Mouse (Mus musculus): Measurements from ENCODE around the gene Zfp575. TPM values are rescaled to one million over a fixed set of nuclear protein-coding genes. Genes with fewer than 3 reads are reported as not detected.

The Zfp575 gene
- polyA plus RNA-seq, 1 experiment from 2014 or later: 3.5 TPM

DNA sequence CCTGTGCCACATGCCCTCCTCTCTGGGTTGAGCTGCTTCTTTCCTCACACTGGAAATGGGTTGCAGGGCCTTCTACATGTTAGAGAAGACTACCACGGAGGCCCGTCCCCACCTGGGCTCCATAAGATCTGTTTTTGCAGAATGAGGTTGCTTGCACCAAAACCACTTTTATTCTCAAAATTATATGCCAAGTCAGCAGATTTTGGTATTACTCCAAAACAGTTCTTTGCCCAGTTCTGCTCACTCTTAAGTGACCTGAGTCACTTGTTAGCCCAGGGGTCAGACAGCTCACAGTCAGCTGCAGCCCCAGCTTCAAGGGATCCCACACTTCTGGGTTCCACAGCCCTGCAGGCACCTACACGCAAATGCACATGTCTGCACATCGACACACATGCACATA, 26.0 kb downstream of the Zfp575 start:
- WGBS: 87% methylated on average over 4 of the region's 4 CpGs
- ATAC-seq (ENCODE audit: insufficient read depth, low FRiP score): no peak

DNA sequence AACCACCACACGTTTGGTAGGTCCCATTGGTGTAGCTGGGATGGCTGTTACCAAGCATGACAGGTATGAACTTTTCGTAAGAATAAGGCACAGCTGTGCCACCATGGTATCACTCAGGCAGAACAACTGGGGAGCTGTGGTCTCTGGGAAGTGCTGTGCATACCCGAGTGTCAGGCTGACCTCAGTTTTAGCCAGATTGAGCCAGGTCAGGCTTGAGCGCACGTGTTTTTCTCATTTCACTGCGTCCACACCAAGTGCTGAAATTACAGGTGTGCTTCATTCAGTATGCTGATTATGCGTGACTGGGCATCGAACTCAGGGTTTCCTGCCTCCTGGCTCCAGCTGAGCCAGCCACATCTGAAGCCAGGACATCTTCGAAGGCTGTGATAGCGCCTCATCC, 31.7 kb downstream of the Zfp575 start:
- 0 out of 2 replicates have a peak, but pooled peaks cover 15% of the 10 kb centered on the region for H3K36me3 ChIP-seq (ENCODE audit: control insufficient read depth, insufficient read depth, low read length)
- no peak overlapping the region for H3K4me3 ChIP-seq (replicated peaks; ENCODE audit: low read length)
- no peak overlapping the region for H3K9ac ChIP-seq (ENCODE audit: low read length)
- no peaks in the 10 kb centered on the region for H3K9me3 ChIP-seq (replicated peaks; ENCODE audit: control insufficient read depth, low read length)
- no peak overlapping the region for H3K4me2 ChIP-seq (ENCODE audit: low read depth, low read length)
- H3K4me1 ChIP-seq (ENCODE audit: control insufficient read depth, insufficient read depth, low read length): no peaks in the 10 kb centered on the region
- H3K27me3 ChIP-seq (ENCODE audit: control insufficient read depth, insufficient read depth, low read length): no peaks in the 10 kb centered on the region
- ATAC-seq (ENCODE audit: insufficient read depth, low FRiP score): no peak
- WGBS: 92% methylated on average over 10 of the region's 10 CpGs
- H3K27ac ChIP-seq (ENCODE audit: low read length): no peak overlapping the region

More for the DNA sequence above, 26.0 kb downstream of the Zfp575 start:
- H3K4me2 ChIP-seq (ENCODE audit: low read depth, low read length): no peak overlapping the region
- no peak overlapping the region for H3K4me3 ChIP-seq (replicated peaks; ENCODE audit: low read length)
- no peaks in the 10 kb centered on the region; the same call in 1 of the 2 replicates for H3K36me3 ChIP-seq (ENCODE audit: control insufficient read depth, insufficient read depth, low read length)
- H3K9me3 ChIP-seq (replicated peaks; ENCODE audit: control insufficient read depth, low read length): no peaks in the 10 kb centered on the region
- no peaks in the 10 kb centered on the region; the same call in 1 of the 2 replicates for H3K4me1 ChIP-seq (ENCODE audit: control insufficient read depth, insufficient read depth, low read length)
- no peaks in the 10 kb centered on the region for H3K27me3 ChIP-seq (ENCODE audit: control insufficient read depth, insufficient read depth, low read length)
- H3K27ac ChIP-seq (ENCODE audit: low read length): peak overlapping the region; percentile 69
- no peak overlapping the region for H3K9ac ChIP-seq (ENCODE audit: low read length)

DNA sequence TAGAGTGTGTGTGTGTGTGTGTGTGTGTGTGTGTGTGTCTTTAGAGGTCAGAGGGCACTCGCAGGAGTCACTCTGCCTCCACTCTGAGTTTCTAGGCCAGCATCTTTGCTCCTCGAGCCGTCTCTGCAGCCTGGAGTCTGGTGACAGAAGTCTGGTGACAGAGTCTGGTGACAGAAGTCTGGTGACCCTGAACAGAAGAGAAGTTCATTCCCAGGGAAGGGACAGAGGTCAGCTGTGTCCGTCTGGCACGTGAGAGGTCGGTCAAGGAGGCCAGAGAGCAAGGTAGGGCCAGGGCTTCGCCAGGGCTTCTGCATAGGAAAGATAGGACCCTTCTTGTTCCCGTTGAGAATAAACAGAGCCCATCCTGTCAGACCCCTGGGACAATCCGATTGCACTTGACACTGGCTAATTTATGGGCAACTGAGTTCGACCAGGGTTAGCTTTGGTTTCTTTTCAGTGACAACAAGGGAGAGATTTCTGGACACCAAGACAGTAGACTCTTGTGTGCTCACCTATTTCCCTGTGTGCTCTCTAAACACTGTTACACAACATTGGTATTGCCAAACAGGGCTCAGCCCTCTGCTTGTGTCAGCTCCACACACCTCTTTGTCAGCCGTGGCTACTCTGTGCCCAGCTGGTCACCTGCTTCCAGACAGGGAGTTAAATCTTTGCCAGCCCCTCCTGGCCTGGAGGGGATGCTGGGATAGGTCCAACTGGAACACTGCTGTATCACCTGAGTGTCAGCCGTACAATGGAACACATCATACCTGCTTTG, 35.3 kb downstream of the Zfp575 start:
- Histone ChIP-seq H3K36me3 (ENCODE audit: control insufficient read depth, insufficient read depth, low read length) (peaks cover 17% of the 10 kb centered on the region; the same call in 1 of the 2 replicates), H3K4me3 (replicated peaks; ENCODE audit: low read length) (no peak overlapping the region), H3K4me2 (ENCODE audit: low read depth, low read length) (no peak overlapping the region), H3K27ac (ENCODE audit: low read length) (no peak overlapping the region), H3K27me3 (ENCODE audit: control insufficient read depth, insufficient read depth, low read length) (no peaks in the 10 kb centered on the region), H3K4me1 (ENCODE audit: control insufficient read depth, insufficient read depth, low read length) (peaks cover 8% of the 10 kb centered on the region), H3K9ac (ENCODE audit: low read length) (no peak overlapping the region), H3K9me3 (replicated peaks; ENCODE audit: control insufficient read depth, low read length) (no peaks in the 10 kb centered on the region)
- ATAC-seq (ENCODE audit: insufficient read depth, low FRiP score): no peak
- WGBS: 86% methylated on average over 12 of the region's 12 CpGs

DNA sequence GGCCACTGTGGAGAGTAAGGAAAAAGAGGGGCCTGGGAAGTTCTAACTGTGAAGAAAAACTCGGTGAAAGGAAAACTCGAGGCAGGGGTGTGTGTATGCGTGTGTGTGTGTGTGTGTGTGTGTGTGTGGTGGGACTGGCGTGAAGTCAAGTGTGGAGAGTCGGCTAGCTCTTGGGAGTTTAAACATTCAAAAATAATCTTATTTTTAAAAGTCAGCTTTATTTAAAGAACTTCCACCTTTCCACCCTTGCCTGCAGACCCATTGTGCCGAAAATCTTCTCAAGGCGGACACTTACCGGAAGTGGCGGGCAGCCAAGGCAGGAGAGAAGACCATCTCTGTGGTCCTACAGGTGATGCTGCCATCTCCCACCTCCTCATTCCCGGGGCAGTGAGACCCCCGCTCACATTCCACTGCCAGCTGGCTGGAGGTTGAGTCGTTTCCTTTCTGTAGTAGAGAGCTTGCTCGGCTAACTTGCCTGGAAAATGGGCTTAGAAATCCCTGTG, 39.9 kb downstream of the Zfp575 start:
- H3K27ac ChIP-seq (ENCODE audit: low read length): peak overlapping the region; percentile 83
- H3K9ac ChIP-seq (ENCODE audit: low read length): peak overlapping the region; percentile 92
- peaks cover 15% of the 10 kb centered on the region for H3K4me1 ChIP-seq (ENCODE audit: control insufficient read depth, insufficient read depth, low read length)
- peak overlapping the region; percentile 89 for H3K4me3 ChIP-seq (replicated peaks; ENCODE audit: low read length)
- WGBS: 23% methylated on average over 13 of the region's 13 CpGs
- H3K36me3 ChIP-seq (ENCODE audit: control insufficient read depth, insufficient read depth, low read length): peaks cover 10% of the 10 kb centered on the region; the same call in 1 of the 2 replicates
- H3K4me2 ChIP-seq (ENCODE audit: low read depth, low read length): peak overlapping the region; percentile 73
- no peak for ATAC-seq (ENCODE audit: insufficient read depth, low FRiP score)
- no peaks in the 10 kb centered on the region for H3K9me3 ChIP-seq (replicated peaks; ENCODE audit: control insufficient read depth, low read length)
- no peaks in the 10 kb centered on the region for H3K27me3 ChIP-seq (ENCODE audit: control insufficient read depth, insufficient read depth, low read length)

DNA sequence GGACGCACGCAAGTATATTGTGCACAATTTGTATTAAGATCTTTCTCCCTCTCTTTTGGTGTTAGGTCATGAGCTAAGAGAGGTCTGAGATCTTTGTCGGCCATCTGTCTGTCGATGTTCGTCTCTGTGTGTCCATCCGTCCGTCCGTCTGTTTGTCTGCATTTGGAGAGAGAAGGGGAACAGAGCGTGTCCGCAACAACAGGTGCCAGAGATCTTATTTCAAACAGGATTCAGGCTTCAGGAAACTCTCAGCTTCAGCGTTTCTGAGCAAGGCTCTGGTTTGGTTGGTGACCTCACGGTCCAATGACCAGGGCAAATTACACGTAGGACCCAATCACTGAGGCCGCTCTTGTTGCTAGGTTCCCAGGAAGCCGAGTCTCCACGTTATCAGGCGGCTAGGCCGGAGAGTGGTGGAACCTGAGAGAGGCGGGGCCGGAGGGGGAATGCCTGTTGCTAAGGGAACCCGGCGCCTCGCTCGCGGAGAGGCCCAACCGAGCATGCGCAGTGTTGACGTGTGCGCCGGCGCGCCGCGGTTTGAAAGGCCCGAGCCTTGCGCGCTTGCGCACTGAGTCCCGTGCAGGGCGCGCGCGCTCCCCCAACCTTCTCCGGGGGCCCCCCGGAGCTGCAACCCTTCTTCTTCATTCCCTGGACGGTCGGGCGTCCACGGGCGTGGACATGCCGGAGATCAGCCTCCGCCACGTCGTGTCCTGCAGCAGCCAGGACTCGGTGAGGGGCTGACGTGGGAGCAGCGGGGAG, 40.6 kb downstream of the Zfp575 start:
- Histone ChIP-seq H3K4me3 (replicated peaks; ENCODE audit: low read length) (peak overlapping the region; percentile 89), H3K27me3 (ENCODE audit: control insufficient read depth, insufficient read depth, low read length) (no peaks in the 10 kb centered on the region), H3K27ac (ENCODE audit: low read length) (peak overlapping the region; percentile 93), H3K4me2 (ENCODE audit: low read depth, low read length) (peak overlapping the region; percentile 81), H3K36me3 (ENCODE audit: control insufficient read depth, insufficient read depth, low read length) (peaks cover 3% of the 10 kb centered on the region; the same call in 1 of the 2 replicates), H3K9me3 (replicated peaks; ENCODE audit: control insufficient read depth, low read length) (no peaks in the 10 kb centered on the region), H3K4me1 (ENCODE audit: control insufficient read depth, insufficient read depth, low read length) (peaks cover 15% of the 10 kb centered on the region), H3K9ac (ENCODE audit: low read length) (peak overlapping the region; percentile 92)
- ATAC-seq (ENCODE audit: insufficient read depth, low FRiP score): peak; percentile 99
- WGBS: 1% methylated on average over 57 of the region's 57 CpGs

DNA sequence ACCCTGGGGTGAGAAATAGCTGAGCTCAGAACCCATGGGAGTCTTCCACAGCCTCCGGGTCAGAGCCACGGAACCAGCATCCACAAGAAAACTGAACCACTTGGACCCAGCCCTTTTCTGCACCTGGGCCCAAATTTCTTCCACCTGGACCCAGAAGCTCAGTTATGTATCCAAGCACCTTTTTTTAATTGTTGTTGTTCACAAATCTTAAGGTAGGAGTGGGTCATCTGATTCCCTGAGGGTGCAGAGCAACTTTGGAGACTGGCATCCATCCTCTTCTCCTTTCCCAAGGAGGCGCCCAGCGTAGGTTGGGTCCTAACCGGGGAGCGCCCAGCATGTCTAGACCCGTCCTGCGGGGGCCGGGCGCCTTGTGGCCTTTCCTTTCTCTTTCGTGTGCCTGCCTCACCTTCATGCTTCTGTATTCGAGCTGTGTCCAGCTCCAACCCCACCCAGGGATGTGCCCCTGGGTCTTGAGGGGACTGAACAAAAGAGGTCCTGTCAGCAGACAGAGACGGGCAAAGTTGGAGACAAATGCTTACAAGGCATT, 41.3 kb downstream of the Zfp575 start, which contains the start of the genes Pinlyp and Xrcc1:
Gene Pinlyp, minus strand, starts transcription at position 51 of the 547 bp plus-strand sequence.
Gene Xrcc1, plus strand, starts transcription at position 222 of the 547 bp plus-strand sequence.
- 0 out of 2 replicates have a peak, but pooled peaks have one; percentile 5 for ATAC-seq (ENCODE audit: insufficient read depth, low FRiP score)
- H3K9ac ChIP-seq (ENCODE audit: low read length): peak within 1 kb of the TSS; percentile 92
- peak within 1 kb of the TSS; percentile 93 for H3K27ac ChIP-seq (ENCODE audit: low read length)
- peaks cover 15% of the 10 kb centered on the region for H3K4me1 ChIP-seq (ENCODE audit: control insufficient read depth, insufficient read depth, low read length)
- no peaks in the 10 kb centered on the region for H3K27me3 ChIP-seq (ENCODE audit: control insufficient read depth, insufficient read depth, low read length)
- 37% methylated on average over 13 of the region's 13 CpGs for WGBS
- H3K4me2 ChIP-seq (ENCODE audit: low read depth, low read length): peak within 1 kb of the TSS; percentile 81
- H3K9me3 ChIP-seq (replicated peaks; ENCODE audit: control insufficient read depth, low read length): no peaks in the 10 kb centered on the region
- peak within 1 kb of the TSS; percentile 89 for H3K4me3 ChIP-seq (replicated peaks; ENCODE audit: low read length)
- peaks cover 3% of the 10 kb centered on the region; the same call in 1 of the 2 replicates for H3K36me3 ChIP-seq (ENCODE audit: control insufficient read depth, insufficient read depth, low read length)

DNA sequence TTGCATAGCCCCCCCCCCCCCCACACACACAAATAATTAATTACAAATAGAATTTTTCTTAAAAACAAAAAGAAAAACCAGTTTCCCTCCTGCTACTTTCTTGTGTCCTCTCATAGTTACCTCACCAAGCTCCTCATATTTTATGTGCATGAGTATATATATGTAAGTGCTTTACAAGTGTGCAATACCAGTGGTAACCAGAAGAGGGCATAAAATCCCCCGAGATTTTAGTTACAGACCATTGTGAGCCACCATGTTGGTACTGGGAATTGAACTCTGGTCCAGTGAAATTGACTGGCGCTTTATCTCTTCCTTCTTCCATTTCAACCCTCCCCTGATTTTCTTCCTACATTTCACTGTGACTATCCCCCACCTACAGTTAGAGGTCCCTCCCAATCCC, 42.9 kb downstream of the Zfp575 start:
- H3K9me3 ChIP-seq (replicated peaks; ENCODE audit: control insufficient read depth, low read length): no peaks in the 10 kb centered on the region
- H3K36me3 ChIP-seq (ENCODE audit: control insufficient read depth, insufficient read depth, low read length): no peaks in the 10 kb centered on the region
- no peak overlapping the region for H3K9ac ChIP-seq (ENCODE audit: low read length)
- no peak overlapping the region for H3K27ac ChIP-seq (ENCODE audit: low read length)
- no peak for ATAC-seq (ENCODE audit: insufficient read depth, low FRiP score)
- no peak overlapping the region for H3K4me3 ChIP-seq (replicated peaks; ENCODE audit: low read length)
- no peak overlapping the region for H3K4me2 ChIP-seq (ENCODE audit: low read depth, low read length)
- H3K27me3 ChIP-seq (ENCODE audit: control insufficient read depth, insufficient read depth, low read length): no peaks in the 10 kb centered on the region
- 83% methylated on average over 2 of the region's 2 CpGs for WGBS
- H3K4me1 ChIP-seq (ENCODE audit: control insufficient read depth, insufficient read depth, low read length): peaks cover 15% of the 10 kb centered on the region

DNA sequence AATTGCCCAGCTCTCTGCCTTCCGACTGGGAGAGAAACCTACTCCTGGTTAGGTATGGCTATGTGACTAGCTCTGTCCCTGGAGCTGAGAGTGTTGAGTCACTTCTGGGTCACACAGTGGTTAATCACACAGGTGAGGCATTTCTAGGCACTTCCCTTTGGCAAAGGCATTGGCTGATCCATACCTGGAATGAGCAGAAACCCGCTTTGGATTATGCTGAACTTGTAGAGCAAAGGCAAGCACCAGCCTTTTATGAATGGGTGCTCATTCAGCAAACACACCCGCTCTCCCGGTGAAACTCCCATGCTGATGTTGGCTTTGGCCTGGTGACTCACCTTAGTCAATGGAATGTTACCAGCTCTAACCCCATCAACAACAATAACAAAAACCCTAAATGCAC, 47.8 kb downstream of the Zfp575 start:
- Histone ChIP-seq H3K4me2 (ENCODE audit: low read depth, low read length) (no peak overlapping the region), H3K9ac (ENCODE audit: low read length) (no peak overlapping the region), H3K9me3 (replicated peaks; ENCODE audit: control insufficient read depth, low read length) (no peaks in the 10 kb centered on the region), H3K36me3 (ENCODE audit: control insufficient read depth, insufficient read depth, low read length) (peaks cover 4% of the 10 kb centered on the region; the same call in 1 of the 2 replicates), H3K27ac (ENCODE audit: low read length) (peak overlapping the region; percentile 70), H3K4me1 (ENCODE audit: control insufficient read depth, insufficient read depth, low read length) (no peaks in the 10 kb centered on the region), H3K4me3 (replicated peaks; ENCODE audit: low read length) (no peak overlapping the region), H3K27me3 (ENCODE audit: control insufficient read depth, insufficient read depth, low read length) (no peaks in the 10 kb centered on the region)
- peak; percentile 76; the same call in 1 of the 2 replicates for ATAC-seq (ENCODE audit: insufficient read depth, low FRiP score)
- 75% methylated on average over 4 of the region's 4 CpGs for WGBS
